Mouse (Mus musculus) ES-Bruce4 (cell line): ENCODE measurements around the gene Mepce.

ENCODE experiments used
- CTCF ChIP-seq: IDR thresholded peaks from one replicate; pipeline ENCODE4 v1.8.1; 2011; ENCODE audit warnings: low read depth, low read length
- EP300 ChIP-seq: IDR thresholded peaks from 2 replicates; pipeline ENCODE4 v1.6.1; 2011; ENCODE audit warnings: low read depth, low read length; ENCODE audit not compliant: insufficient read depth

DNA sequence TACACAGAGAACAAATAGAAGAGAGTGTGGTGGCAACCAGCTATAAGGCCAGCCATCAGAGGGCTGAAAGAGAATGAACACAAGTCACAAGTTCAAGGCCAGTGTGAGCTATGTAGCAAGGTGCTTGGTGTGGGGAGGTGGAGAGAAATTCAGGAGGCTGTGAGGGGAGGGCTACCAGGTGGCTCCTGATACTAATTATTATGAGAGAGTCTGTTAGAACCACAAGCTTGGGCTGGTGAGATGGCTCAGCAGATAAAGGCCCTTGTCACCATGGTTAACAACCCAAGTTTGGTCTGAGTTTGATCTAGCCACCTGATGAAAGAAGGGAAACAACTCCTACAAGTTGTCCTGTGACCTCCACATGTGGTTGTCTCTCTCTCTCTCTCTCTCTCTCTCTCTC is 14.7 kb downstream of the Mepce start:
- no peak for TF ChIP-seq CTCF
- no peak for TF ChIP-seq EP300
